Mouse (Mus musculus): ENCODE data around the gene C1qtnf4. TPM values are rescaled to one million over a fixed set of nuclear protein-coding genes. Genes with fewer than 3 reads are reported as not detected.

C1qtnf4 gene
- total and polyA plus RNA-seq, 3 experiments = not detected

DNA sequence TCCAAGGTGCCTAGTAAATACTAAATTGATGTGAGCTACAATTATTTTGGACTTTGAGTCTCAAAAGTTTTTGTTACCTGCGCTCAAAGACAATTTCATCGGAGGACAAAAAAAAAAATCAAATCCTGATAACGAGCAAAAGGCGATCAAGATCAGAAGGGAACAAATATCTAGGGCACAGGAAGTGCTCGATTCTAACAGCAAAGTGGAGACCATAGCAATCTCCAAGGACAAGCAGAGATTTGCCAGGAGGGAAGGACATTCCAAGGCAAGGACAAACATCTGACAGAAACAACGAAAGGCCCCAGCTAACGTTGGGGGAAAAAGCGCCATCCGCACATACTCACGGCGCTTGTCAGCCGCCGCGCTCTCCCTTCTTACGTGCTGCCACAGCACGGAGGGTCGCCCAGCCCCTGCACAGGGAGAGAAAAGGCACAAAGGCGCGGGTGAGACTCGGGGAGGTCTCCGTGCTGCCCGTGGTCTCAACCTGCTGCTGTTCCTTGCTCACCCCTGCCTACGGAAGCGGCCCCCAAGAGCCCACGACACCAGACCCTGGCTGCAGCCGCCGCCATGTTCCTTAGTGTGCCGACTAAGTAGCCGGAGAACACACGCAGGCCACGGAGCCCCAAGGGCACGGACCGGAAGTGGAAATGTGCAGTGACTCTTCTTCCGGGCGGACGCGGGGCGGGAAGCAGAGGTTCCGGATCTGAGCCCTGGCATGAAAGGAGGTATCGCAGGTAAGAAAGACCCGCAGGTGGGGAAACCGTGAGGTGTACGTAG, 18.6 kb downstream of the C1qtnf4 start, which contains the start of the genes Kbtbd4 and Ndufs3 (continued):
- TF ChIP-seq EP300 (IDR thresholded peaks at IDR 0.05; ENCODE audit: low read length) (no peak), TBP (conservative IDR thresholded peaks at IDR 0.05; ENCODE audit: low read depth, low read length) (peak; percentile 74; the same call in 1 of the 2 replicates), JUND (conservative IDR thresholded peaks at IDR 0.05; ENCODE audit: low read depth, low read length) (no peak), PAX5 (IDR thresholded peaks at IDR 0.05; ENCODE audit: low read length) (no peak), MAFK (IDR thresholded peaks at IDR 0.05; ENCODE audit: insufficient replicate concordance, low read length) (no peak), RCOR1 (conservative IDR thresholded peaks at IDR 0.05; ENCODE audit: low read depth, low read length) (no peak), MXI1 (IDR thresholded peaks at IDR 0.05; ENCODE audit: low read depth, low read length) (peak; percentile 93), SIN3A (IDR thresholded peaks at IDR 0.05; ENCODE audit: low read length) (peak; percentile 95), ELF1 (IDR thresholded peaks at IDR 0.05; ENCODE audit: low read depth, low read length) (peak; percentile 84), ZC3H11A (IDR thresholded peaks at IDR 0.05; ENCODE audit: low read depth, low read length) (no peak), USF1 (IDR thresholded peaks at IDR 0.05; ENCODE audit: low read depth, low read length) (no peak), NELFE (IDR thresholded peaks at IDR 0.05; ENCODE audit: low read depth, low read length) (peak; percentile 97), ZKSCAN1 (IDR thresholded peaks at IDR 0.05; ENCODE audit: borderline replicate concordance, low read depth, low read length) (no peak), POLR2AphosphoS2 (IDR thresholded peaks at IDR 0.05; ENCODE audit: low read depth, low read length) (0 out of 2 replicates have a peak, but pooled peaks have one; percentile 73), BHLHE40 (IDR thresholded peaks at IDR 0.05; ENCODE audit: low read depth, low read length) (0 out of 2 replicates have a peak, but pooled peaks have one; percentile 35)

DNA sequence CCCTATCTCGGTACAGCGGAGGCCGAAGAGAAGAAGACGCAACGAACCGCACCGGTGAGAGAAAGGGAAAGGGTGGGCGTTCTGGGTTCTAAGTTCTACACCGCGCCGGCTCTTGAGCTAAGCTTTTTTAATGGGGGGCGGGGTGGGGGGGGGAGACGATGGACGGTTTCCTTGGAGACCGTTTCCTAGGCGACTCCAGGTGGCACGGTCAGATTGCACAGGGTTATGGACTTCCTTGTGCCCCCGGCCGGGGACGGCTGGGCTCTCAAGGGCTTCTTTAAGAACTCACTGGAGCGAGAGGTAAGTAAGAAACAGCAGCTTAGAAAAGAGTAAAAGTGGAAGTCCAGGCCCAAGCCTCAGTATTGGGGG, 19.2 kb downstream of the C1qtnf4 start:
- DNase-seq (ENCODE audit: extremely low read depth) = peak; percentile 67
- Histone ChIP-seq H3K9me3 (replicated peaks; ENCODE audit: low read length) (no peaks in the 10 kb centered on the region), H3K36me3 (replicated peaks in 1 of 2; ENCODE audit: control insufficient read depth in 1 of 2, insufficient read depth in 1 of 2, low read length in 1 of 2) (peaks cover 38 to 67% of the 10 kb centered on the region in 2 experiments), H3K4me3 (replicated peaks in 1 of 3; ENCODE audit: low read depth in 2 of 3, low read length in 2 of 3, poor library complexity in 1 of 3) (peak overlapping the region; percentile 81 to 100 (median 95)), H3K4me2 (ENCODE audit: insufficient read depth, low read depth, poor library complexity, severe bottlenecking) (peak overlapping the region; percentile 97), H3K79me2 (replicated peaks; ENCODE audit: control insufficient read depth, extremely low read depth, insufficient read depth, poor library complexity, severe bottlenecking) (peaks cover 29% of the 10 kb centered on the region), H3K4me1 (ENCODE audit: control insufficient read depth in 1 of 2, insufficient read depth in 2 of 2) (peaks cover 9 to 38% of the 10 kb centered on the region in 2 experiments), H3K27me3 (replicated peaks) (no peaks in the 10 kb centered on the region), H3K27ac (ENCODE audit: insufficient read depth, low read depth) (no peak overlapping the region), H3K9ac (ENCODE audit: insufficient read depth, low read depth) (peak overlapping the region; percentile 69)
- no peak for TF ChIP-seq ETS1 (conservative IDR thresholded peaks at IDR 0.05; ENCODE audit: low read depth, low read length)
- TF ChIP-seq MXI1 (IDR thresholded peaks at IDR 0.05; ENCODE audit: low read depth, low read length) = peak; percentile 16; the same call in 1 of the 2 replicates
- in situ Hi-C loops (cut with MboI; ENCODE audit: low pct_ligation_motif_present, low pct_unique_long_range_greater_than_20kb, low sequenced_read_pairs) (no loop called here), dilution Hi-C loops (cut with MboI; ENCODE audit: extremely low pct_ligation_motif_present, extremely low pct_unique_long_range_greater_than_20kb, low sequenced_read_pairs) (no loop called here)

- H3K27me3 ChIP-seq (replicated peaks) = no peaks in the 10 kb centered on the region
Observed at GRCm38 (mm10) chr2:90906721-90907120, 21.1 kb downstream of the C1qtnf4 start.

More at GRCm38 (mm10) chr2:90906721-90907120, 21.1 kb downstream of the C1qtnf4 start:
- peaks cover 49 to 72% of the 10 kb centered on the region in 2 experiments for H3K36me3 ChIP-seq (replicated peaks in 1 of 2; ENCODE audit: control insufficient read depth in 1 of 2, insufficient read depth in 1 of 2, low read length in 1 of 2)
- in situ Hi-C loops (cut with MboI; ENCODE audit: low pct_ligation_motif_present, low pct_unique_long_range_greater_than_20kb, low sequenced_read_pairs) = no loop called here
- H3K9ac ChIP-seq (ENCODE audit: insufficient read depth, low read depth) = no peak overlapping the region
- no peak overlapping the region for H3K4me3 ChIP-seq (replicated peaks in 1 of 3; ENCODE audit: low read depth in 2 of 3, low read length in 2 of 3, poor library complexity in 1 of 3)
- no peaks in the 10 kb centered on the region for H3K9me3 ChIP-seq (replicated peaks; ENCODE audit: low read length)
- dilution Hi-C loops (cut with MboI; ENCODE audit: extremely low pct_ligation_motif_present, extremely low pct_unique_long_range_greater_than_20kb, low sequenced_read_pairs) = no loop called here
- no peak overlapping the region for H3K4me2 ChIP-seq (ENCODE audit: insufficient read depth, low read depth, poor library complexity, severe bottlenecking)
- TF ChIP-seq USF1 (IDR thresholded peaks at IDR 0.05; ENCODE audit: low read depth, low read length) = no peak
- no peak for TF ChIP-seq NELFE (IDR thresholded peaks at IDR 0.05; ENCODE audit: low read depth, low read length)
- TF ChIP-seq RCOR1 (conservative IDR thresholded peaks at IDR 0.05; ENCODE audit: low read depth, low read length) = no peak
- TF ChIP-seq SIN3A (IDR thresholded peaks at IDR 0.05; ENCODE audit: low read length) = no peak
- no peak for TF ChIP-seq POLR2A (IDR thresholded peaks at IDR 0.05; ENCODE audit: low read depth, low read length)
- no peak for TF ChIP-seq JUN (IDR thresholded peaks at IDR 0.05; ENCODE audit: insufficient read depth, low read depth, low read length)
- TF ChIP-seq HCFC1 (IDR thresholded peaks at IDR 0.05; ENCODE audit: low read depth, low read length) = no peak
- no peak for TF ChIP-seq MYC (IDR thresholded peaks at IDR 0.05; ENCODE audit: low read depth, low read length)
- H3K79me2 ChIP-seq (replicated peaks; ENCODE audit: control insufficient read depth, extremely low read depth, insufficient read depth, poor library complexity, severe bottlenecking) = peaks cover 32% of the 10 kb centered on the region
- no peak for DNase-seq (ENCODE audit: extremely low read depth)
- H3K27ac ChIP-seq (ENCODE audit: insufficient read depth, low read depth) = no peak overlapping the region
- peaks cover 9 to 40% of the 10 kb centered on the region in 2 experiments for H3K4me1 ChIP-seq (ENCODE audit: control insufficient read depth in 1 of 2, insufficient read depth in 2 of 2)
